ENCODE assay signal across 13 mouse cellular contexts in the genomic region with DNA sequence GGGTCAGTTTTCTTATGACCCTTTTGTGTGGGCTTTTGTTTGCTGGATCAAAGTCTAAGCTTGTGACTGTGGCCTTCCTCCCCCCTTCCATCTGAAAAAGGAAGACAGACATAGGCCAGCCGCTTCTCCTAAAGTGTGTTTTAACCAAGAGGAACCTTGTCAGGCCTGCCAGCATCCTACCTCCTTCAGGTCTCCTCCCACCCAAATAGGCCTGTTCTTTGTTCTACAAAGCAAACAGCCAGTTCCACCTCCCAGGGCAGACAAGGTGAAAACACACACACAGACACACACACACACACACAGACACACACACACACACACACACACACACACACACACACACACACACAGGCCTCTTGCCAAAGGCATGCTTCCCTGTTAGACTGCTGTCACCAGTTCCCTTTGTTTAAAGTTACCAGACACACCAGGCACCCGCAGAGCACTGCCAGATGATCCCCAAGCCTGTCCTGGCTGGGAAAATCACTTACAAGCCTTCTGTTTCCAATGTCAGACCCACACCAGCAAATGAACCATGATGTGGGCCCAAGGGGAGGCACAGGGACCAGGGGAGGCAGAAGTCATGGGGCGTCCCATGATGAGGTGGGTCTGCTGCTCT.
DNase-seq lines count a peak whose midpoint lies in the region; ATAC-seq and TF ChIP-seq lines count a peak whose summit lies in the region.
"Had no signal": no experiment of that assay in that cellular context is flagged by ENCODE, and none has a peak within 500 bp of the region (broad histone marks: within the 10 kb centered on the region; RNA-seq: fewer than 3 reads in every experiment).

No protein-coding gene starts in this region.

- no peak overlapping the region for H3K9ac ChIP-seq in forebrain, embryonic 11.5 days (ENCODE audit: low read length)
- H3K9ac ChIP-seq in hindbrain, postnatal 0 days (replicated peaks; ENCODE audit: low read length), result no peak overlapping the region
- H3K9ac ChIP-seq in hindbrain, embryonic 16.5 days (ENCODE audit: low read depth, low read length), result no peak overlapping the region
- no peak overlapping the region for H3K9ac ChIP-seq in lung, embryonic 16.5 days (ENCODE audit: low read length)
- H3K9ac ChIP-seq in limb, embryonic 14.5 days (ENCODE audit: low read depth, low read length, severe bottlenecking), result no peak overlapping the region
- H3K9ac ChIP-seq: hindbrain, embryonic 15.5 days; liver, embryonic 15.5 days had no signal

- H3K4me2 ChIP-seq in forebrain, embryonic 11.5 days (ENCODE audit: low read depth, low read length, severe bottlenecking), result no peak overlapping the region
- no peak overlapping the region for H3K4me2 ChIP-seq in hindbrain, postnatal 0 days (ENCODE audit: low read depth, low read length)
- H3K4me2 ChIP-seq in hindbrain, embryonic 16.5 days (ENCODE audit: low read length), result no peak overlapping the region
- H3K4me2 ChIP-seq in lung, embryonic 16.5 days (ENCODE audit: low read depth, low read length), result no peak overlapping the region
- no peak overlapping the region for H3K4me2 ChIP-seq in limb, embryonic 14.5 days (replicated peaks; ENCODE audit: low read depth, low read length, severe bottlenecking)
- H3K4me2 ChIP-seq: hindbrain, embryonic 15.5 days; liver, embryonic 15.5 days had no signal

- no peaks in the 10 kb centered on the region for H3K27me3 ChIP-seq in forebrain, embryonic 10.5 days (ENCODE audit: poor library complexity, severe bottlenecking)
- H3K27me3 ChIP-seq in forebrain, embryonic 11.5 days (ENCODE audit: control insufficient read depth, insufficient read depth, low read length), result no peaks in the 10 kb centered on the region
- no peaks in the 10 kb centered on the region for H3K27me3 ChIP-seq in hindbrain, postnatal 0 days (ENCODE audit: insufficient read depth, low read length)
- H3K27me3 ChIP-seq in hindbrain, embryonic 16.5 days (replicated peaks; ENCODE audit: control insufficient read depth, insufficient read depth, low read length), result no peaks in the 10 kb centered on the region
- no peaks in the 10 kb centered on the region for H3K27me3 ChIP-seq in lung, embryonic 16.5 days (ENCODE audit: control insufficient read depth, insufficient read depth, low read depth, low read length)
- H3K27me3 ChIP-seq in limb, embryonic 14.5 days (ENCODE audit: control insufficient read depth, insufficient read depth, low read length), result no peaks in the 10 kb centered on the region
- H3K27me3 ChIP-seq: hindbrain, embryonic 15.5 days; liver, embryonic 15.5 days had no signal

- no peak for TF ChIP-seq POLR2A in limb, embryonic 14.5 days (IDR thresholded peaks at IDR 0.05; ENCODE audit: borderline replicate concordance, extremely low read depth, insufficient read depth, insufficient read length)

- no peaks in the 10 kb centered on the region for H3K36me3 ChIP-seq in forebrain, embryonic 10.5 days (replicated peaks)
- no peaks in the 10 kb centered on the region for H3K36me3 ChIP-seq in forebrain, embryonic 11.5 days (ENCODE audit: control insufficient read depth, insufficient read depth, low read length)
- H3K36me3 ChIP-seq in hindbrain, postnatal 0 days (ENCODE audit: insufficient read depth, low read length), result no peaks in the 10 kb centered on the region
- H3K36me3 ChIP-seq in hindbrain, embryonic 16.5 days (ENCODE audit: control insufficient read depth, insufficient read depth, low read length), result no peaks in the 10 kb centered on the region
- no peaks in the 10 kb centered on the region for H3K36me3 ChIP-seq in lung, embryonic 16.5 days (ENCODE audit: control insufficient read depth, insufficient read depth, low read length)
- no peaks in the 10 kb centered on the region for H3K36me3 ChIP-seq in limb, embryonic 14.5 days (ENCODE audit: control insufficient read depth, insufficient read depth, low read length)
- H3K36me3 ChIP-seq: hindbrain, embryonic 15.5 days; liver, embryonic 15.5 days had no signal

- no peak for ATAC-seq in forebrain, embryonic 11.5 days (replicated peaks; ENCODE audit: low FRiP score)
- ATAC-seq in hindbrain, postnatal 0 days, result no peak; the same call in 1 of the 2 replicates
- no peak for ATAC-seq in hindbrain, embryonic 16.5 days
- ATAC-seq in lung, embryonic 16.5 days (ENCODE audit: low read depth), result no peak
- ATAC-seq in limb, embryonic 14.5 days (ENCODE audit: low FRiP score, low read depth), result no peak

- no peak for DNase-seq in forebrain, embryonic 10.5 days (ENCODE audit: extremely low spot score, low spot score)
- DNase-seq in forebrain, embryonic 11.5 days (ENCODE audit: low spot score), result no peak
- peak; percentile 36 for DNase-seq in hindbrain, postnatal 0 days (ENCODE audit: low spot score)
- DNase-seq in lung, adult 18-20 months, result no peak
- DNase-seq in limb, embryonic 14.5 days (ENCODE audit: low spot score), result no peak
- no peak for DNase-seq in adrenal gland, adult 2 months
- DNase-seq: adrenal gland, postnatal 10 days; layer of hippocampus, postnatal 36 days; thymus, postnatal 4 days had no signal

- peaks cover 25% of the 10 kb centered on the region for H3K4me1 ChIP-seq in forebrain, embryonic 10.5 days
- no peaks in the 10 kb centered on the region for H3K4me1 ChIP-seq in forebrain, embryonic 11.5 days (replicated peaks; ENCODE audit: control insufficient read depth, insufficient read depth, low read length)
- no peaks in the 10 kb centered on the region for H3K4me1 ChIP-seq in hindbrain, postnatal 0 days (ENCODE audit: insufficient read depth, low read length)
- no peaks in the 10 kb centered on the region for H3K4me1 ChIP-seq in hindbrain, embryonic 16.5 days (ENCODE audit: control insufficient read depth, insufficient read depth, low read depth, low read length)
- peaks cover 9% of the 10 kb centered on the region for H3K4me1 ChIP-seq in lung, embryonic 16.5 days (replicated peaks; ENCODE audit: control insufficient read depth, insufficient read depth, low read length)
- H3K4me1 ChIP-seq in limb, embryonic 14.5 days (ENCODE audit: control insufficient read depth, insufficient read depth, low read length), result peaks cover 15% of the 10 kb centered on the region
- H3K4me1 ChIP-seq: hindbrain, embryonic 15.5 days had no signal

- H3K4me3 ChIP-seq in forebrain, embryonic 10.5 days, result no peak overlapping the region
- no peak overlapping the region for H3K4me3 ChIP-seq in forebrain, embryonic 11.5 days (ENCODE audit: low read depth, low read length)
- no peak overlapping the region for H3K4me3 ChIP-seq in hindbrain, postnatal 0 days (ENCODE audit: low read length)
- H3K4me3 ChIP-seq in hindbrain, embryonic 16.5 days (ENCODE audit: low read length), result no peak overlapping the region
- no peak overlapping the region for H3K4me3 ChIP-seq in lung, embryonic 16.5 days (ENCODE audit: low read length)
- H3K4me3 ChIP-seq in limb, embryonic 14.5 days (replicated peaks; ENCODE audit: low read length), result no peak overlapping the region
- H3K4me3 ChIP-seq: hindbrain, embryonic 15.5 days; liver, embryonic 15.5 days had no signal

- no peaks in the 10 kb centered on the region; the same call in 1 of the 2 replicates for H3K9me3 ChIP-seq in forebrain, embryonic 10.5 days
- H3K9me3 ChIP-seq in forebrain, embryonic 11.5 days (ENCODE audit: control insufficient read depth, low read length), result no peaks in the 10 kb centered on the region
- no peaks in the 10 kb centered on the region for H3K9me3 ChIP-seq in hindbrain, postnatal 0 days (ENCODE audit: low read length)
- H3K9me3 ChIP-seq in hindbrain, embryonic 16.5 days (ENCODE audit: control insufficient read depth, low read length), result no peaks in the 10 kb centered on the region
- 0 out of 2 replicates have a peak, but pooled peaks cover 4% of the 10 kb centered on the region for H3K9me3 ChIP-seq in lung, embryonic 16.5 days (ENCODE audit: control insufficient read depth, low read length)
- H3K9me3 ChIP-seq in limb, embryonic 14.5 days (ENCODE audit: control insufficient read depth, low read length), result no peaks in the 10 kb centered on the region; the same call in 1 of the 2 replicates
- H3K9me3 ChIP-seq: hindbrain, embryonic 15.5 days; liver, embryonic 15.5 days had no signal

- H3K27ac ChIP-seq in forebrain, embryonic 10.5 days, result peak overlapping the region; percentile 56
- no peak overlapping the region for H3K27ac ChIP-seq in forebrain, embryonic 11.5 days (ENCODE audit: low read depth, low read length)
- H3K27ac ChIP-seq in hindbrain, postnatal 0 days, result no peak overlapping the region
- no peak overlapping the region for H3K27ac ChIP-seq in hindbrain, embryonic 16.5 days (ENCODE audit: low read depth, low read length)
- H3K27ac ChIP-seq in lung, embryonic 16.5 days (ENCODE audit: low read length), result peak overlapping the region; percentile 2; the same call in 1 of the 2 replicates
- H3K27ac ChIP-seq in limb, embryonic 14.5 days (replicated peaks; ENCODE audit: low read depth, low read length), result peak overlapping the region; percentile 28; the same call in 1 of the 2 replicates
- H3K27ac ChIP-seq: hindbrain, embryonic 15.5 days; liver, embryonic 15.5 days had no signal

- WGBS in forebrain, embryonic 10.5 days, result 69% methylated on average over 3 of the region's 3 CpGs
- 57% methylated on average over 3 of the region's 3 CpGs for WGBS in forebrain, embryonic 11.5 days
- WGBS in hindbrain, postnatal 0 days, result 51% methylated on average over 3 of the region's 3 CpGs
- WGBS in hindbrain, embryonic 16.5 days, result 49% methylated on average over 3 of the region's 3 CpGs
- 50% methylated on average over 3 of the region's 3 CpGs for WGBS in lung, embryonic 16.5 days
- 62% methylated on average over 3 of the region's 3 CpGs for WGBS in limb, embryonic 14.5 days

- no peak for TF ChIP-seq CTCF in hindbrain, postnatal 0 days (IDR thresholded peaks at IDR 0.05; ENCODE audit: low read depth)

Comparison
In these comparisons a context has a peak if more than half of its experiments do, and no peak if none do; other contexts are left out.
1. H3K27ac ChIP-seq: peak in forebrain, embryonic 10.5 days (single experiment), lung, embryonic 16.5 days (single experiment) and limb, embryonic 14.5 days (single experiment); none in forebrain, embryonic 11.5 days (single experiment), hindbrain, postnatal 0 days (single experiment) and hindbrain, embryonic 16.5 days (single experiment).